Mouse (Mus musculus): ENCODE results near the gene Pigk. TPM values are rescaled to one million over a fixed set of nuclear protein-coding genes. Genes with fewer than 3 reads are reported as not detected.

Gene Pigk
- polyA plus RNA-seq (2012; ENCODE audit: low replicate concordance): 5.7 and 11.3 TPM in 2 replicates

DNA sequence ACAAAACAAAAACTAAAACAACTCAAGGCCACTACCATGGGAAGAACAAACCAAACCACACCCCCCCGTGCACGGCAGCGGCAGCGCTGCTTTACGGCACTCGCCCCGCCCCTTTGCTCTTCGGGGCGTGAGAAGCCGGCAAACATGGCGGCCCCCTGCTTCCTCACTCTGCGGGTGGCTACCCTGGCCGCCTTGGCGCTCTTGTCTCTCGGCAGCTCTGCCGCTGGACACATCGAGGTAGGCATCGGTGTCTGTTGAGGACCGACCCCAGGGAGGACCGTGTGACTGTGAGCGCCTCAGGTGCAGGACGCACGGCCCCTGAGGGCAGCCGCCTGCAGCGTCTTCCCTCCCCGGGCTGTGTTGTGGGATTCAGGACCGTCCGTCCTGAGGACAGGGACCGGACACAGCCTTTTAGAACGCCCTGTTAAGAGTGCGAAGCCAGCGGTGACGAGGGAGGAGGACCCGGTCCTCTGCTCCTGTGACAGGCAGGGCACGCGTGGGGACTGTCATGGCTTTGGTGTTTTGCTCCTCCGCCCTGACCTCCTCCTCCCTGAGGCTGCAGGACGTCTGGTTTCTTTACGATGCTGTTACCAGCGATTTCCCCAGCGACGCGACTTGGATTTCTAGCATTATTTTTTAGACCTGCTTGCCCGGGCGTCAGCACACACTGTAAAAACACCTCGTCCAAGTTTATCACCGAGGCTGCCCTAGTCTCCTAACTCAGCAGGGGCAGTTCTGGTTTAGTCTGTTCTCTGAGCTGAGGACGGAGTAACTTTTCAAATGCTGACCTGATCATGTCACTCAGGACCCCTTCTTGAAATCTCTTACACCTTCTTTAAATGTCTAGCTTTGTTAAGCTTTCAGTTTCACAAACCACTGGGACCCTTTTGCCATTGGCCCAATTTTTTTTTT, at the start of gene Pigk:
Gene Pigk (plus strand): TSS at position 110 of the 912 bp plus-strand sequence.

DNA sequence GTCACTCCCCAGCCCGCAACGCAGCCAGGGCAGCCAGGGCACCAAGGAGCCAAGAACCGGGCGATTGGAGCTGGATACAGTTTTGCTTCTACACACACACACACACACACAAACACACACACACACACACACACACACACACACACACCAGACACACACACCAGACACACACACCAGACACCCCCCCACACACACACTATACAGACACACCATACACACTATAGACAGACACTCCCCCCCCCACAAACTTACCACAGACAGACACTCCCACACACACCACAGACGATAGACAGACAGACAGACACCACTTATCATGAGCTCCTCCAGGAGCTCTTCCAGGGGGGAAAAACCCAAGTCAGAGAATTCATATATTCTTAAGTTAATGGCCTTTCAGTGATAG, 45.7 kb upstream of the Pigk start, which contains the start of gene Ak5:
Gene Ak5 (minus strand): TSS at position 122 of the 400 bp plus-strand sequence.

DNA sequence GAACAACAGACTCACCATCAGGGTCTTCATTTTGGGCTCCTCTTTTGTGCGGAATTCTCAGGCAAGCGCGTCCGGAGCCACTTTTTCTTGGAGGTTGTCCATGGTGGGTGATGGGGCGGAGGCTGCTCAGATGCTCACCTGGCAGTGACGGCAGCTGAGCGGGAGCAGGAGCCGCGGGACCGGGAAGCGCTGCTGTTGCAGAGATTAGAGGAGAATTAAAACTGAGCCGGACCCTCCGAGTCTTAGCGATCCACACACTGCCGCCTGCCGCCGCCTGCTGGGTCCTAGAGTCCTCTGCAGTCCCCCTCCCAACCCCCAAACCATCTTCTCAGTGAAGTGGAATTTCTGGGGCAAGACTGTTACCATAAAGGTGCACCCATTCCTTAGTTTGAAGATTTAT, 268.1 kb downstream of the Pigk start, which contains the start of gene St6galnac5:
Gene St6galnac5 (minus strand): TSS at position 259 of the 400 bp plus-strand sequence.

Other genes starting within 250 kb of the Pigk start
- gene Ak5, start 45.7 kb upstream of the Pigk start, polyA plus RNA-seq (2012; ENCODE audit: low replicate concordance): not detected in 2 replicates